Mouse (Mus musculus) neutrophil, adult 65 days (primary cell): Measurements from ENCODE around the gene Olfr1222. TPM values are rescaled to one million over a fixed set of nuclear protein-coding genes. Genes with fewer than 3 reads are reported as not detected.

Experiments
- total RNA-seq: library from RNA; stranded (reverse); gene quantifications from 2 replicates; pipeline ENCODE4 v1.2.4, GENCODE M21; 2023

The Olfr1222 gene
- total RNA-seq = not detected in 2 replicates

DNA sequence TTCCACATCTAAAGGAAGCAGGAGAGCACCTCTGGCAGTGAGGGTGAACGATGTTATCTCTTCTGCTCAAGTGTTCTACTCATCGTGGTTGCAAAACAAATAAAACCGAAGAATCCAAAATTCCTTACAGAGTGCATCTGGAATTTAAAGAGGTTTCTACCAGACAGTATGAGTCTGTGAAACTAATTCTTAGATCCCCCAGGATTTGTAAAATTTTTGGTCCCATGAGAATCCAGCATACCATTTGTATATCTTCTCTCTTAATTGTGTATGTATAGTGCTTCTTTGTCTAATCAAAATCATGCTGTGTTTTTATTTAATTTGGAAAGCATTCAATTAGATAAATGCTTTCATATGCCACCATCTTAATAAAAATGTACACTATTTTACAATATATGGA is at the start of gene Olfr1222:
Olfr1222 (minus strand) TSS at position 101 of the 400 bp plus-strand sequence.

DNA sequence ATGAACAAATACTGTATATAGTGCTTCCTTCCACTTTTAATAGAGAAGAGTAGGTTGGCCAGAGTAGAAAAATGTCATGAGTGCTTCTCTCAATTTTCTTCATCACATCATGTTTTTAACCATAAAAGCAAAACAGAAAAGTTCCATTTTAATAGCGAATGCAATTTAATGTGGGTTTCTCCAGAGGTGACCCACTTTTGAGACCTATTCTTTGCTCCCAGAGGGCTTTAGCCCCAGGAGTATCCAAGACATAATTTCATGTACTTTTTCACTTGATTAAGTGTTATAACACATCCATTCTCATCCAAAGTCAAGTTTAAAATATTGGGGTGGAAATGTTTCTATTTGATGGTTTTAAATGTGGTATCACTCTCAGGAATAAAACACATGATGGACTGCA is 41.7 kb upstream of the Olfr1222 start, which contains the start of gene Olfr1225:
Olfr1225 (minus strand) TSS at position 101 of the 400 bp plus-strand sequence.

DNA sequence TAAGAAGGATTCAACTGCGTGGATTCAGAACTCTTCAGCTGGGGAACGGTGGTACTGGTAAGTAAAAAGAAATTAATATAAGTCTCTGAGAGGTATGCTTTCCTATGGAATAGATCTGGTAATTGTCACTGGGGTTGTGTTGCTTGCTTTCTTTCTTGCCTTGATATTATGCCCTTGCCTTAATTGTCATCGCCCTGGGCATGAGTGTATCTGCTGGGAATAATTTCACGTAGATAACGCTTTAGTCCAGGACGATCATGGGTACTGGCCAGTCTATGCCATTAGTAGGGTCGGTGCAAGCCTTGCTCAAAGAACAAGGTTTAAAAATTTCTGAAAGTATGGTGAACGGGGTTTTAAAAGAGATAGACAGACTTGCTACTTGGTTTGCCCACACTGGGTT is 31.1 kb upstream of the Olfr1222 start, which contains the start of gene Olfr1224-ps1:
Olfr1224-ps1 (minus strand) TSS at position 101 of the 400 bp plus-strand sequence.

DNA sequence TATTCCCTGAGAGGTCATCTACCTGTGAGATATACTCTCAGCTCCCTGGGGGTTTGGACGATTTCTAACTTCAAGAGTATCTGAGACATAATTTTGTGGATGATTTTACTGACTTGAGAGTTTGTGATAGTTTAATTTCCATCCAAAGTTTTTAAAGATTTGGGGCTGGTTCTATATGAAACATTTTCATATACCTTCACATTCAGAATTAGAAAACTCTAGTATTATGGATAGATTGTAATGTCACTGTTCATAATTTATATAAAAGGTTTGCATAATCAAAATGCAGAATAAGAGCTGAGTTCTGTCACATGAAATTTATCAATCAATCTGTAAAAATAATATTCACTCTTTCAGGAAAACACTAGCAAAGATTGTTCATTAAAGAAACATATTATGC is 18.6 kb upstream of the Olfr1222 start, which contains the start of gene Olfr1223:
Olfr1223 (minus strand) TSS at position 101 of the 400 bp plus-strand sequence.

DNA sequence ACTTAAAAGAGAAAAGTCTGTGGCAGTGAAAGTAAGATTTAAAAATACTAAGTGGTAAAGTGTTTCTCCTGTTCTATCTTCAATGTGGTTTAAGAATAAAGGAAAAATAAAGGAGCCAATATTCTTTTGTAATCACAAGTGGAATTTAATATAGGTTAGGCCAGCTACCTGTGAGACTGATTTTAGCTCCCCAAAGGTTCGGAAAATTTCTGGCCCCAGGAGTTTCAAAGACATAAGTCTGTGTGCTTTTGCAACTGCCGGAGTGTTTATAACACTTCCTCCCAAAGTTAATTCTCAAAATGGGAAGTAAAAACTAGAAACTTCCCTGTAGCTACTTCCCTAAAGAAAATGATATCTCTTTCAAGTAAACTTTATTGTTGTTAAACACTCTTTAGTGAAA is 15.7 kb downstream of the Olfr1222 start, which contains the start of gene Olfr1221:
Olfr1221 (minus strand) TSS at position 101 of the 400 bp plus-strand sequence.

DNA sequence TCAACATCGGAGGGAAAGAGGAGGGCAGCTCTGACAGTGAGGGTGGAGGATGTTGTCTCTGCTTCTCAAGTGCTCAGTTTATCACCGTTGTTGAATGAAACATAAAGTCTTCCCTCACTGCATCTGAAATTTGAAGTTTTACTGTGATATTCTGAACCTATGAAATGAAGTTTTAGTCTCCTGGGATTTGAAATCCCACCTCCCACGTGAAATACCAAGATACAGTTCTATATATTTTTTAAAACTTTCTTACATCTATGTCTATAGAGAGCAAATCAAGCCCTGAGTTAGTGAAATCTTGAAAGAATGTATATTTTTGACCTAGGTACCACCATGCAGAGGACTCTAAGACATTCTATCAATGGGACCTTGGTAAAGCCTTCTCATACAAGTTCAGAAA is 26.1 kb downstream of the Olfr1222 start, which contains the start of gene Olfr1220:
Olfr1220 (minus strand) TSS at position 101 of the 400 bp plus-strand sequence.

DNA sequence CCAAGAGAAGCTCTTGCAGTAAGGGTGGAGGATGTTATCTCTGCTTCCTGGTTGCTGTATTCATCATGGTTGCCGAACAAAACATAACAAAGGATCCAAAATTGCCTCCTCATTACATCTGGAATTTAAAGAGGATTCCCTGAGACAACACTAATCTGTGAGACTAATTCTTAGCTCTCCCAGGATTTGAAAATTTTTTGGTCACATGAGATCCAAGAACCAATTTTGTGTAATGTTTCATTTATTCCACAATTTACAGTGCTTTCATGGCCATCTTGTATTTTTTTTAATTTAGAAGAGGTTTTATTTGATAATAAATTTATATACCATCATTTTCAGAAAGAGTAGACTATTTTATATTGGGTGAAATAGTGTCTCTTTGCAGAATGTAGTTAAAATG is 49.4 kb downstream of the Olfr1222 start, which contains the start of gene Olfr1219:
Olfr1219 (minus strand) TSS at position 101 of the 400 bp plus-strand sequence.

Other genes starting within 250 kb of the Olfr1222 start
- gene Olfr1208, start 230.7 kb downstream of the Olfr1222 start, total RNA-seq = not detected in 2 replicates
- gene Olfr1209, start 217.9 kb downstream of the Olfr1222 start, total RNA-seq = not detected in 2 replicates
- gene Olfr1211, start 194.9 kb downstream of the Olfr1222 start, total RNA-seq = not detected in 2 replicates
- not detected in 2 replicates for gene Olfr1212, start 179.1 kb downstream of the Olfr1222 start, total RNA-seq
- gene Gm13762, start 152.8 kb downstream of the Olfr1222 start, total RNA-seq = not detected in 2 replicates
- gene Olfr1214, start 140.4 kb downstream of the Olfr1222 start, total RNA-seq = not detected in 2 replicates
- gene Olfr1215, start 126.1 kb downstream of the Olfr1222 start, total RNA-seq = not detected in 2 replicates
- not detected in 2 replicates for gene Olfr1216, start 114.7 kb downstream of the Olfr1222 start, total RNA-seq
- not detected in 2 replicates for gene Olfr1217, start 101.0 kb downstream of the Olfr1222 start, total RNA-seq
- not detected in 2 replicates for gene Olfr1218, start 71.9 kb downstream of the Olfr1222 start, total RNA-seq
- gene Olfr1219, start 49.5 kb downstream of the Olfr1222 start, total RNA-seq = not detected in 2 replicates
- not detected in 2 replicates for gene Olfr1220, start 26.2 kb downstream of the Olfr1222 start, total RNA-seq
- not detected in 2 replicates for gene Olfr1221, start 15.8 kb downstream of the Olfr1222 start, total RNA-seq
- gene Olfr1223, start 18.5 kb upstream of the Olfr1222 start, total RNA-seq = not detected in 2 replicates
- not detected in 2 replicates for gene Olfr1224-ps1, start 31.0 kb upstream of the Olfr1222 start, total RNA-seq
- not detected in 2 replicates for gene Olfr1225, start 41.6 kb upstream of the Olfr1222 start, total RNA-seq
- not detected in 2 replicates for gene Olfr1226, start 67.0 kb upstream of the Olfr1222 start, total RNA-seq
- not detected in 2 replicates for gene Olfr1228, start 121.0 kb upstream of the Olfr1222 start, total RNA-seq
- gene Olfr1229, start 155.0 kb upstream of the Olfr1222 start, total RNA-seq = not detected in 2 replicates
- gene Olfr1230, start 164.2 kb upstream of the Olfr1222 start, total RNA-seq = not detected in 2 replicates
- gene Olfr1231, start 174.0 kb upstream of the Olfr1222 start, total RNA-seq = not detected in 2 replicates
- not detected in 2 replicates for gene Olfr1232, start 196.6 kb upstream of the Olfr1222 start, total RNA-seq
- gene Olfr1233, start 209.3 kb upstream of the Olfr1222 start, total RNA-seq = not detected in 2 replicates
- not detected in 2 replicates for gene Olfr1234, start 231.8 kb upstream of the Olfr1222 start, total RNA-seq